Comparison of ENCODE assay signal across 21 mouse cellular contexts in genomic region chr1:84742156-84742555, GRCm38 (mm10).
"Had no signal": no experiment of that assay in that cellular context is flagged by ENCODE, and none has a peak within 500 bp of the region (broad histone marks: within the 10 kb centered on the region; RNA-seq: fewer than 3 reads in every experiment).

No protein-coding gene starts in this region.

- H3K27ac ChIP-seq: liver, embryonic 14.5 days; midbrain, embryonic 10.5 days; midbrain, embryonic 12.5 days; neural tube, embryonic 12.5 days; stomach, embryonic 15.5 days; stomach, postnatal 0 days had no signal

- H3K4me1 ChIP-seq: midbrain, embryonic 10.5 days; midbrain, embryonic 12.5 days; neural tube, embryonic 12.5 days; stomach, embryonic 15.5 days had no signal

- H3K9me3 ChIP-seq: midbrain, embryonic 10.5 days; midbrain, embryonic 12.5 days; neural tube, embryonic 12.5 days; stomach, embryonic 15.5 days had no signal

- ATAC-seq: midbrain, embryonic 16.5 days had no signal

- H3K4me3 ChIP-seq: midbrain, embryonic 10.5 days; midbrain, embryonic 12.5 days; myocyte; neural tube, embryonic 12.5 days; stomach, embryonic 15.5 days had no signal

- H3K27me3 ChIP-seq: midbrain, embryonic 12.5 days; neural tube, embryonic 12.5 days; stomach, embryonic 15.5 days had no signal

- DNase-seq: lung, adult 18-20 months; lung, embryonic 14.5 days; lung, postnatal 10 days; lung, postnatal 36 days; midbrain, embryonic 14.5 days; retina, postnatal 1 day; right cerebral cortex, adult 18-20 months; right cerebral cortex, postnatal 25 days; right cerebral cortex, postnatal 4 days; spleen, adult 18-20 months; thymus, adult 2 months; thymus, postnatal 25 days; thymus, postnatal 4 days had no signal
